Mouse (Mus musculus) ES-Bruce4 (cell line): Measurements from ENCODE around the gene Fam83g.

ENCODE experiments used
- CTCF ChIP-seq: IDR thresholded peaks from one replicate; pipeline ENCODE4 v1.8.1; 2011; ENCODE audit warnings: low read depth, low read length
- EP300 ChIP-seq: IDR thresholded peaks from 2 replicates; pipeline ENCODE4 v1.6.1; 2011; ENCODE audit warnings: low read depth, low read length; ENCODE audit not compliant: insufficient read depth
- POLR2A ChIP-seq: IDR thresholded peaks from one replicate; pipeline ENCODE4 v1.8.1; 2011; ENCODE audit warnings: low read length; ENCODE audit not compliant: insufficient read depth

- no peak for TF ChIP-seq CTCF
- no peak for TF ChIP-seq EP300
- TF ChIP-seq POLR2A, result no peak
These were observed 15.0 kb downstream of the Fam83g start for GRCm38 (mm10) chr11:61698852-61699251.
